Mouse (Mus musculus): ENCODE results near the gene Ddx47. TPM values are rescaled to one million over a fixed set of nuclear protein-coding genes. Genes with fewer than 3 reads are reported as not detected.

Gene Ddx47
- polyA plus RNA-seq, 1 experiment from 2014 or later, result 96.1 TPM

- Histone ChIP-seq H3K36me3 (peaks cover 89% of the 10 kb centered on the region), H3K27me3 (ENCODE audit: insufficient read depth, poor library complexity, severe bottlenecking) (no peaks in the 10 kb centered on the region), H3K4me3 (no peak overlapping the region), H3K4me1 (replicated peaks) (no peaks in the 10 kb centered on the region), H3K9me3 (no peaks in the 10 kb centered on the region), H3K27ac (no peak overlapping the region)
- WGBS, result 90% methylated on average over 3 of the region's 3 CpGs
- DNase-seq (ENCODE audit: low spot score), result no peak
Measured at GRCm38 (mm10) chr6:135021633-135022032, 10.2 kb downstream of the Ddx47 start.

GRCm38 (mm10) chr6:135023379-135023778, 12.0 kb downstream of the Ddx47 start:
- H3K4me3 ChIP-seq, result no peak overlapping the region
- peaks cover 72% of the 10 kb centered on the region for H3K36me3 ChIP-seq
- H3K27ac ChIP-seq, result no peak overlapping the region
- no peaks in the 10 kb centered on the region for H3K9me3 ChIP-seq
- no peaks in the 10 kb centered on the region for H3K27me3 ChIP-seq (ENCODE audit: insufficient read depth, poor library complexity, severe bottlenecking)
- WGBS, result 94% methylated on average over 14 of the region's 14 CpGs
- no peaks in the 10 kb centered on the region for H3K4me1 ChIP-seq (replicated peaks)
- DNase-seq (ENCODE audit: low spot score), result no peak

- no peaks in the 10 kb centered on the region for H3K27me3 ChIP-seq (ENCODE audit: insufficient read depth, poor library complexity, severe bottlenecking)
- no peak for DNase-seq (ENCODE audit: low spot score)
- 98% methylated on average over 1 of the region's 1 CpGs for WGBS
- peaks cover 56% of the 10 kb centered on the region for H3K36me3 ChIP-seq
- H3K4me3 ChIP-seq, result no peak overlapping the region
- H3K4me1 ChIP-seq (replicated peaks), result no peaks in the 10 kb centered on the region
- no peak overlapping the region for H3K27ac ChIP-seq
- H3K9me3 ChIP-seq, result no peaks in the 10 kb centered on the region
Measured at GRCm38 (mm10) chr6:135024781-135025420, 13.5 kb downstream of the Ddx47 start.

- Histone ChIP-seq H3K27me3 (ENCODE audit: insufficient read depth, poor library complexity, severe bottlenecking) (no peaks in the 10 kb centered on the region), H3K9me3 (no peaks in the 10 kb centered on the region), H3K4me3 (no peak overlapping the region), H3K4me1 (replicated peaks) (no peaks in the 10 kb centered on the region), H3K36me3 (peaks cover 43% of the 10 kb centered on the region), H3K27ac (no peak overlapping the region)
- DNase-seq (ENCODE audit: low spot score), result no peak
- 6% methylated on average over 3 of the region's 3 CpGs for WGBS
Measured at GRCm38 (mm10) chr6:135026232-135026631, 14.8 kb downstream of the Ddx47 start.

- DNase-seq (ENCODE audit: low spot score), result no peak
- 88% methylated on average over 2 of the region's 2 CpGs for WGBS
Measured at GRCm38 (mm10) chr6:135026755-135027154, 15.3 kb downstream of the Ddx47 start.

GRCm38 (mm10) chr6:135029246-135029645, 17.8 kb downstream of the Ddx47 start:
- Histone ChIP-seq H3K36me3 (peaks cover 13% of the 10 kb centered on the region), H3K27ac (no peak overlapping the region), H3K27me3 (ENCODE audit: insufficient read depth, poor library complexity, severe bottlenecking) (no peaks in the 10 kb centered on the region), H3K9me3 (no peaks in the 10 kb centered on the region), H3K4me1 (replicated peaks) (no peaks in the 10 kb centered on the region), H3K4me3 (no peak overlapping the region)
- 81% methylated on average over 4 of the region's 4 CpGs for WGBS
- DNase-seq (ENCODE audit: low spot score), result no peak

More at GRCm38 (mm10) chr6:135026755-135027154, 15.3 kb downstream of the Ddx47 start:
- no peak overlapping the region for H3K27ac ChIP-seq
- no peak overlapping the region for H3K4me3 ChIP-seq
- no peaks in the 10 kb centered on the region for H3K4me1 ChIP-seq (replicated peaks)
- H3K27me3 ChIP-seq (ENCODE audit: insufficient read depth, poor library complexity, severe bottlenecking), result no peaks in the 10 kb centered on the region
- peaks cover 38% of the 10 kb centered on the region for H3K36me3 ChIP-seq
- H3K9me3 ChIP-seq, result no peaks in the 10 kb centered on the region

GRCm38 (mm10) chr6:135038674-135039073, 27.3 kb downstream of the Ddx47 start:
- H3K27me3 ChIP-seq (ENCODE audit: insufficient read depth, poor library complexity, severe bottlenecking), result peaks cover 33% of the 10 kb centered on the region
- no peaks in the 10 kb centered on the region for H3K9me3 ChIP-seq
- no peak for DNase-seq (ENCODE audit: low spot score)
- WGBS, result 54% methylated on average over 3 of the region's 3 CpGs
- no peak overlapping the region for H3K4me3 ChIP-seq
- no peak overlapping the region for H3K27ac ChIP-seq
- H3K4me1 ChIP-seq (replicated peaks), result peaks cover 9% of the 10 kb centered on the region
- H3K36me3 ChIP-seq, result no peaks in the 10 kb centered on the region

- Histone ChIP-seq H3K9me3 (no peaks in the 10 kb centered on the region), H3K4me3 (peak overlapping the region; percentile 33), H3K27me3 (ENCODE audit: insufficient read depth, poor library complexity, severe bottlenecking) (peaks cover 33% of the 10 kb centered on the region), H3K4me1 (replicated peaks) (peaks cover 9% of the 10 kb centered on the region), H3K36me3 (no peaks in the 10 kb centered on the region), H3K27ac (no peak overlapping the region)
- 6% methylated on average over 21 of the region's 21 CpGs for WGBS
- peak; percentile 6 for DNase-seq (ENCODE audit: low spot score)
Measured at GRCm38 (mm10) chr6:135040275-135040871, 29.0 kb downstream of the Ddx47 start.

- Histone ChIP-seq H3K36me3 (no peaks in the 10 kb centered on the region), H3K27me3 (ENCODE audit: insufficient read depth, poor library complexity, severe bottlenecking) (peaks cover 33% of the 10 kb centered on the region), H3K9me3 (no peaks in the 10 kb centered on the region), H3K4me1 (replicated peaks) (peaks cover 9% of the 10 kb centered on the region), H3K27ac (no peak overlapping the region), H3K4me3 (no peak overlapping the region)
- no peak for DNase-seq (ENCODE audit: low spot score)
- 44% methylated on average over 3 of the region's 3 CpGs for WGBS
Measured at GRCm38 (mm10) chr6:135041930-135042329, 30.5 kb downstream of the Ddx47 start.

- H3K36me3 ChIP-seq, result no peaks in the 10 kb centered on the region
- H3K4me3 ChIP-seq, result no peak overlapping the region
- H3K4me1 ChIP-seq (replicated peaks), result 0 out of 2 replicates have a peak, but pooled peaks cover 5% of the 10 kb centered on the region
- no peaks in the 10 kb centered on the region for H3K9me3 ChIP-seq
- no peak overlapping the region for H3K27ac ChIP-seq
- no peak for DNase-seq (ENCODE audit: low spot score)
- peaks cover 11% of the 10 kb centered on the region for H3K27me3 ChIP-seq (ENCODE audit: insufficient read depth, poor library complexity, severe bottlenecking)
- 77% methylated on average over 9 of the region's 9 CpGs for WGBS
Measured at GRCm38 (mm10) chr6:135047276-135047675, 35.9 kb downstream of the Ddx47 start.

GRCm38 (mm10) chr6:135048509-135048908, 37.1 kb downstream of the Ddx47 start:
- WGBS, result 86% methylated on average over 6 of the region's 6 CpGs

GRCm38 (mm10) chr6:135048956-135049355, 37.5 kb downstream of the Ddx47 start:
- Histone ChIP-seq H3K4me1 (replicated peaks) (0 out of 2 replicates have a peak, but pooled peaks cover 5% of the 10 kb centered on the region), H3K9me3 (no peaks in the 10 kb centered on the region), H3K36me3 (no peaks in the 10 kb centered on the region), H3K4me3 (no peak overlapping the region), H3K27me3 (ENCODE audit: insufficient read depth, poor library complexity, severe bottlenecking) (peaks cover 11% of the 10 kb centered on the region), H3K27ac (no peak overlapping the region)
- WGBS, result 87% methylated on average over 16 of the region's 16 CpGs
- DNase-seq (ENCODE audit: low spot score), result no peak

More at GRCm38 (mm10) chr6:135048509-135048908, 37.1 kb downstream of the Ddx47 start:
- Histone ChIP-seq H3K4me3 (no peak overlapping the region), H3K27ac (no peak overlapping the region), H3K4me1 (replicated peaks) (0 out of 2 replicates have a peak, but pooled peaks cover 5% of the 10 kb centered on the region), H3K27me3 (ENCODE audit: insufficient read depth, poor library complexity, severe bottlenecking) (peaks cover 11% of the 10 kb centered on the region), H3K9me3 (no peaks in the 10 kb centered on the region), H3K36me3 (no peaks in the 10 kb centered on the region)
- DNase-seq (ENCODE audit: low spot score), result no peak

GRCm38 (mm10) chr6:135053789-135054188, 42.4 kb downstream of the Ddx47 start:
- Histone ChIP-seq H3K27me3 (ENCODE audit: insufficient read depth, poor library complexity, severe bottlenecking) (no peaks in the 10 kb centered on the region), H3K36me3 (no peaks in the 10 kb centered on the region), H3K9me3 (no peaks in the 10 kb centered on the region), H3K4me1 (replicated peaks) (0 out of 2 replicates have a peak, but pooled peaks cover 3% of the 10 kb centered on the region), H3K4me3 (no peak overlapping the region), H3K27ac (no peak overlapping the region)
- 73% methylated on average over 3 of the region's 3 CpGs for whole genome bisulfite sequencing
- DNase-seq (ENCODE audit: low spot score), result no peak
